Mouse (Mus musculus) MEL (cell line): ENCODE results near the gene Psma4.

ENCODE experiments used
- BHLHE40 ChIP-seq: IDR thresholded peaks from 2 replicates; pipeline ENCODE4 v1.6.1; 2012; ENCODE audit warnings: low read depth, mild to moderate bottlenecking, inconsistent platforms, low read length, improper control_type of control experiment, borderline replicate concordance
- CTCF ChIP-seq, 3 experiments: IDR thresholded peaks in 2 of 3; conservative IDR thresholded peaks in 1 of 3; 2 replicates each; pipeline ENCODE4 v1.5.1; 2011 to 2012; ENCODE audit warnings: low read length in 3 of 3, low read depth in 2 of 3, mild to moderate bottlenecking in 2 of 3, improper control_type of control experiment in 1 of 3, inconsistent platforms in 1 of 3, mixed read lengths in 1 of 3, moderate library complexity in 1 of 3; ENCODE audit not compliant: control insufficient read depth in 1 of 3, insufficient read depth in 1 of 3, poor library complexity in 1 of 3, severe bottlenecking in 1 of 3
- E2F4 ChIP-seq: IDR thresholded peaks from 2 replicates; pipeline ENCODE4 v1.6.1; 2011; ENCODE audit warnings: low read depth, low read length, improper control_type of control experiment, borderline replicate concordance
- EP300 ChIP-seq, 2 experiments: IDR thresholded peaks; 2 replicates each; pipeline ENCODE4 v1.6.1; 2011; ENCODE audit warnings: improper control_type of control experiment in 2 of 2, low read length in 2 of 2, low read depth in 1 of 2, mild to moderate bottlenecking in 1 of 2
- GATA1 ChIP-seq: IDR thresholded peaks from 2 replicates; pipeline ENCODE4 v1.6.1; 2011; ENCODE audit warnings: low read depth, low read length, improper control_type of control experiment
- JUND ChIP-seq: IDR thresholded peaks from 2 replicates; pipeline ENCODE4 v1.6.1; 2011; ENCODE audit warnings: low read depth, mild to moderate bottlenecking, improper control_type of control experiment, low read length
- MAX ChIP-seq: IDR thresholded peaks from 2 replicates; pipeline ENCODE4 v1.6.1; 2011; ENCODE audit warnings: low read length, improper control_type of control experiment
- MYB ChIP-seq: IDR thresholded peaks from 2 replicates; pipeline ENCODE4 v1.6.1; 2011; ENCODE audit warnings: mild to moderate bottlenecking, low read depth, low read length, improper control_type of control experiment
- POLR2A ChIP-seq, 2 experiments: IDR thresholded peaks; 2 replicates each; pipeline ENCODE4 v1.6.1; 2011 to 2012; ENCODE audit warnings: low read length in 2 of 2, mild to moderate bottlenecking in 2 of 2, control low read depth in 1 of 2, improper control_type of control experiment in 1 of 2, low read depth in 1 of 2, moderate library complexity in 1 of 2; ENCODE audit not compliant: control insufficient read depth in 1 of 2, insufficient read depth in 1 of 2, poor library complexity in 1 of 2
- USF2 ChIP-seq, 2 experiments: IDR thresholded peaks; 2 replicates each; pipeline ENCODE4 v1.6.1; 2011 to 2012; ENCODE audit warnings: improper control_type of control experiment in 2 of 2, low read length in 2 of 2, borderline replicate concordance in 1 of 2, inconsistent platforms in 1 of 2, low read depth in 1 of 2, mild to moderate bottlenecking in 1 of 2; ENCODE audit not compliant: insufficient read depth in 1 of 2
- ZC3H11A ChIP-seq: IDR thresholded peaks from 2 replicates; pipeline ENCODE4 v1.6.1; 2012; ENCODE audit warnings: low read depth, mild to moderate bottlenecking, inconsistent platforms, low read length, improper control_type of control experiment

GRCm38 (mm10) chr9:54916401-54916800 lies 34.2 kb upstream of the Psma4 start:
- no peak for TF ChIP-seq POLR2A (IDR thresholded peaks at IDR 0.05; ENCODE audit: control insufficient read depth in 1 of 2, insufficient read depth in 1 of 2, low read depth in 1 of 2, low read length in 2 of 2, poor library complexity in 1 of 2)
- no peak for TF ChIP-seq CTCF (IDR thresholded peaks at IDR 0.05 in 2 of 3, conservative IDR thresholded peaks at IDR 0.05 in 1 of 3; ENCODE audit: control insufficient read depth in 1 of 3, insufficient read depth in 1 of 3, low read depth in 2 of 3, low read length in 3 of 3, poor library complexity in 1 of 3, severe bottlenecking in 1 of 3)
- no peak for TF ChIP-seq BHLHE40
- no peak for TF ChIP-seq GATA1
- TF ChIP-seq USF2 (IDR thresholded peaks at IDR 0.05; ENCODE audit: borderline replicate concordance in 1 of 2, insufficient read depth in 1 of 2, low read depth in 1 of 2, low read length in 2 of 2): no peak
- no peak for TF ChIP-seq ZC3H11A
- TF ChIP-seq MAX: no peak
- no peak for TF ChIP-seq EP300 (IDR thresholded peaks at IDR 0.05; ENCODE audit: low read depth in 1 of 2, low read length in 2 of 2)
- TF ChIP-seq JUND: no peak
- TF ChIP-seq E2F4: no peak
- no peak for TF ChIP-seq MYB
